Mouse (Mus musculus): ENCODE results near the gene Rftn1. TPM values are rescaled to one million over a fixed set of nuclear protein-coding genes. Genes with fewer than 3 reads are reported as not detected.

The Rftn1 gene
- 1.1 TPM in 2 replicates for polyA plus RNA-seq (2011; ENCODE audit: insufficient read depth, insufficient read length, low read depth, missing spikeins)

- Histone ChIP-seq H3K9ac (ENCODE audit: low read depth, poor library complexity, severe bottlenecking) (peak within 1 kb of the TSS; percentile 69), H3K4me3 (ENCODE audit: low read depth, low read length) (peak within 1 kb of the TSS; percentile 60), H3K4me1 (ENCODE audit: control insufficient read depth, insufficient read depth, low read length) (no peaks in the 10 kb centered on the region), H3K9me3 (replicated peaks; ENCODE audit: control insufficient read depth, insufficient read depth, low read length, poor library complexity, severe bottlenecking) (no peaks in the 10 kb centered on the region), H3K36me3 (ENCODE audit: control insufficient read depth, insufficient read depth, low read length, poor library complexity, severe bottlenecking) (no peaks in the 10 kb centered on the region), H3K27ac (ENCODE audit: insufficient read depth, low read length) (no peak within 1 kb of the TSS), H3K27me3 (ENCODE audit: control insufficient read depth, insufficient read depth, low read length, poor library complexity, severe bottlenecking) (peaks cover 10% of the 10 kb centered on the region)
- TF ChIP-seq POLR2A (IDR thresholded peaks at IDR 0.05; ENCODE audit: insufficient read depth, low read length) (no peak), EP300 (IDR thresholded peaks at IDR 0.05; ENCODE audit: insufficient read depth, low read depth, low read length) (no peak), CTCF (IDR thresholded peaks at IDR 0.05; ENCODE audit: low read depth, low read length) (no peak)
These were observed at the start of gene Rftn1 for GRCm38 (mm10) chr17:50190131-50191015. Gene Rftn1 (minus strand): TSS chr17:50190674.

- no peaks in the 10 kb centered on the region for H3K36me3 ChIP-seq (ENCODE audit: control insufficient read depth, insufficient read depth, low read length, poor library complexity, severe bottlenecking)
- H3K27me3 ChIP-seq (ENCODE audit: control insufficient read depth, insufficient read depth, low read length, poor library complexity, severe bottlenecking), result no peaks in the 10 kb centered on the region; the same call in 1 of the 2 replicates
- H3K9ac ChIP-seq (ENCODE audit: low read depth, poor library complexity, severe bottlenecking), result no peak overlapping the region
- no peak overlapping the region for H3K4me3 ChIP-seq (ENCODE audit: low read depth, low read length)
- no peaks in the 10 kb centered on the region for H3K4me1 ChIP-seq (ENCODE audit: control insufficient read depth, insufficient read depth, low read length)
- no peak overlapping the region for H3K27ac ChIP-seq (ENCODE audit: insufficient read depth, low read length)
- TF ChIP-seq POLR2A (IDR thresholded peaks at IDR 0.05; ENCODE audit: insufficient read depth, low read length) (no peak), EP300 (IDR thresholded peaks at IDR 0.05; ENCODE audit: insufficient read depth, low read depth, low read length) (no peak), CTCF (IDR thresholded peaks at IDR 0.05; ENCODE audit: low read depth, low read length) (no peak)
- no peaks in the 10 kb centered on the region for H3K9me3 ChIP-seq (replicated peaks; ENCODE audit: control insufficient read depth, insufficient read depth, low read length, poor library complexity, severe bottlenecking)
These were observed 47.5 kb upstream of the Rftn1 start for GRCm38 (mm10) chr17:50237818-50238610.

DNA sequence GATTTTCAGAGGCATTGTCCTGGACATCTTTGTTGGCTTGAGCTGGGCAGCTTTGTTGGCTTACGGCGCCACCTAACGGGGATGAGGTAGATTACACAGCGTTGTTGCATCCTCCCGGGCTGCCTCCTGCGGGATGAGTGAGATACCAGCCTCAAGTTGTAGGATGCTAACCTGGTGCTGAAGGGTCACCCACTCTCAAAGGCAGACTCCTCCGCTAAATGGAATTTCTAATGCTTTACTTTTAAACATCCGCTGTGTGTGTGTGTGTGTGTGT is 46.9 kb upstream of the Rftn1 start:
- Histone ChIP-seq H3K36me3 (ENCODE audit: control insufficient read depth, insufficient read depth, low read length, poor library complexity, severe bottlenecking) (no peaks in the 10 kb centered on the region), H3K27me3 (ENCODE audit: control insufficient read depth, insufficient read depth, low read length, poor library complexity, severe bottlenecking) (no peaks in the 10 kb centered on the region; the same call in 1 of the 2 replicates), H3K9me3 (replicated peaks; ENCODE audit: control insufficient read depth, insufficient read depth, low read length, poor library complexity, severe bottlenecking) (no peaks in the 10 kb centered on the region), H3K4me3 (ENCODE audit: low read depth, low read length) (no peak overlapping the region), H3K9ac (ENCODE audit: low read depth, poor library complexity, severe bottlenecking) (no peak overlapping the region), H3K27ac (ENCODE audit: insufficient read depth, low read length) (no peak overlapping the region), H3K4me1 (ENCODE audit: control insufficient read depth, insufficient read depth, low read length) (no peaks in the 10 kb centered on the region)
- TF ChIP-seq EP300 (IDR thresholded peaks at IDR 0.05; ENCODE audit: insufficient read depth, low read depth, low read length), result no peak
- peak; percentile 83 for TF ChIP-seq CTCF (IDR thresholded peaks at IDR 0.05; ENCODE audit: low read depth, low read length)

DNA sequence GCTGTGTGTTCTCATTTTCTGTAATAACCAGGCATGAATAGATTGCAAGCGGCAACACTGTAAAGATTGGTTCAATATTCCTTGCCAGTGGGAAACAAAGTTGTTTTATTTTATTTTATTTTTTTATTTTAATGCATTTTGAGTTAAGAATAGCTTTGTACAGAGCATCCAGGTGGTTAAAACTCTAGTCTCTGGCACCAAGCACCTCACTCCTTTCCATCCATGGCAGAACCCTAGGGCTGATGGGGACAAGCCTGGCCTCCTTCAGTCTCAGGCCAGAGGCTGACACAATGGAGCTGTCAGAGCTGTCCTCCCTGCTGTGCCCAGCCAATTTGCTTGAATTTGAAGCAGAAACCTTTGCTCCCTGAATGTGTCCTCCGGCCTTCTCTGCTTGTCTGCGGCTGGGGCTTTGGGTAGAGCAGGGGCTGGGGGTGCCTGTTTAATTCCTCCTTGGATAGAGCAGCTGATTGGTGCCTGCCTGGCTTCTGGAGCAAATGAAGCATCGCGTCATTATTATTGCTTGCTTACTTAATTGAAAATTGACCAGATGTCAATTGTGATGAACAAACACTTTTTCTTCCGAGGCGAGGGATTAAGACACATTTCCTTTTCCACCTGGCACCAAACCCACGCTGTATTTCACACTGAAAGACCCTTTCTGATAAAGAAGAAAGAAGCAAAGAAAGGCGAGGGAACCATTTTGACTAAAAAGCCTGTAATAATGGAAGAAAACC is 46.4 kb upstream of the Rftn1 start:
- H3K36me3 ChIP-seq (ENCODE audit: control insufficient read depth, insufficient read depth, low read length, poor library complexity, severe bottlenecking), result no peaks in the 10 kb centered on the region
- H3K4me1 ChIP-seq (ENCODE audit: control insufficient read depth, insufficient read depth, low read length), result no peaks in the 10 kb centered on the region
- no peaks in the 10 kb centered on the region for H3K9me3 ChIP-seq (replicated peaks; ENCODE audit: control insufficient read depth, insufficient read depth, low read length, poor library complexity, severe bottlenecking)
- no peak overlapping the region for H3K27ac ChIP-seq (ENCODE audit: insufficient read depth, low read length)
- H3K27me3 ChIP-seq (ENCODE audit: control insufficient read depth, insufficient read depth, low read length, poor library complexity, severe bottlenecking), result no peaks in the 10 kb centered on the region; the same call in 1 of the 2 replicates
- TF ChIP-seq EP300 (IDR thresholded peaks at IDR 0.05; ENCODE audit: insufficient read depth, low read depth, low read length) (no peak), POLR2A (IDR thresholded peaks at IDR 0.05; ENCODE audit: insufficient read depth, low read length) (no peak), CTCF (IDR thresholded peaks at IDR 0.05; ENCODE audit: low read depth, low read length) (no peak)
- H3K9ac ChIP-seq (ENCODE audit: low read depth, poor library complexity, severe bottlenecking), result no peak overlapping the region
- H3K4me3 ChIP-seq (ENCODE audit: low read depth, low read length), result no peak overlapping the region

DNA sequence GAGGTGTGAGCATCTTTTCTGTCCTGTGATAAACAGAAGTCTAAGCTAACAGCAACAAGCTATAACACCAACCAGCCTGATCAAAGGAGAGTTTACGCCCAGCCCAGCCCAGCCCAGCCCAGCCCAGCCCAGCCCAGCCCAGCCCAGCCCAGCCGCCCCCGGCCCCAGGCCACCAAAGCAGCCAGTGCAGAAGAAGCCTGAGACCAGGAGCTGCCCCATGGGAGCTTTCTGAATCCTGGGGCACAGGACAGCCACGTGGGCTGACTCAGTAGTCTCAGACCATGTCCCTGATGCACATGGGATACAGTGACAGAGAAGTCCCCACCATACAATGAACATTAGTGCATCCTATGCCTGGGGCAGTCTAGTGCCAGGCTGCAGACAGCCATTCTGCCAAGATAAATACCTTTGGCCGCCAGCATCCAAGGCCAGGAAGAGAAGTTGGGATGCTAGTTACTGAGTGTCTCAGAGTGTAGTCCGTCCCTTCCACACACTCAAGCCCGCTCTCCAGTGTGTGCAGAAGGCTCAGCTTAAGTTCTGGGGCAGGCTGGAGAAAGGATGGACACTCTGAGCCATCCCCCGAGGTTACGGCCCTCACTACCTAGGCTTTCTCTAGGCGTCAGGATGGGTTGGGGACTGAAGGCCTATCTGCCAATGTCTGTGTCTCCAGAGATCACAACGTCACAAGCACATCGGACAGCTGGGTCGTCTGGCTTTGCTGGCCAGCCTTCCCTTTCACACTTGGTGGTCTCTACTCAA is 45.6 kb upstream of the Rftn1 start:
- no peak overlapping the region for H3K27ac ChIP-seq (ENCODE audit: insufficient read depth, low read length)
- no peak overlapping the region for H3K9ac ChIP-seq (ENCODE audit: low read depth, poor library complexity, severe bottlenecking)
- no peaks in the 10 kb centered on the region for H3K9me3 ChIP-seq (replicated peaks; ENCODE audit: control insufficient read depth, insufficient read depth, low read length, poor library complexity, severe bottlenecking)
- H3K27me3 ChIP-seq (ENCODE audit: control insufficient read depth, insufficient read depth, low read length, poor library complexity, severe bottlenecking), result no peaks in the 10 kb centered on the region
- no peaks in the 10 kb centered on the region for H3K4me1 ChIP-seq (ENCODE audit: control insufficient read depth, insufficient read depth, low read length)
- no peak overlapping the region for H3K4me3 ChIP-seq (ENCODE audit: low read depth, low read length)
- TF ChIP-seq CTCF (IDR thresholded peaks at IDR 0.05; ENCODE audit: low read depth, low read length), result no peak
- no peak for TF ChIP-seq POLR2A (IDR thresholded peaks at IDR 0.05; ENCODE audit: insufficient read depth, low read length)
- no peak for TF ChIP-seq EP300 (IDR thresholded peaks at IDR 0.05; ENCODE audit: insufficient read depth, low read depth, low read length)
- H3K36me3 ChIP-seq (ENCODE audit: control insufficient read depth, insufficient read depth, low read length, poor library complexity, severe bottlenecking), result no peaks in the 10 kb centered on the region
